Mouse (Mus musculus) urinary bladder, postnatal 0 days (tissue): ENCODE data around the gene Parm1. TPM values are rescaled to one million over a fixed set of nuclear protein-coding genes. Genes with fewer than 3 reads are reported as not detected.

Source experiments
- polyA plus RNA-seq: library from polyadenylated mRNA; unstranded; fragments of >200 nt; fragmentation: Nextera tagmentation; extraction: Ambion mirVana; gene quantifications from 2 replicates; pipeline ENCODE4 v1.2.1, GENCODE M21; 2015

Parm1 gene
- polyA plus RNA-seq = 35.1 and 45.4 TPM in 2 replicates

GRCm38 (mm10) chr5:91517480-91518301, at the start of gene Parm1:
Parm1 (plus strand) TSS chr5:91517615.

Other genes starting within 250 kb of the Parm1 start
- gene Btc, start 114.6 kb upstream of the Parm1 start, polyA plus RNA-seq = 3.1 and 4.2 TPM in 2 replicates